Mouse (Mus musculus) cerebellum, postnatal 4 days (tissue): Measurements from ENCODE around the gene Larp6.

Experiments used
- DNase-seq, 2 experiments: peaks; one replicate each; pipeline ENCODE4 v3.0.0; 2022; ENCODE audit warnings: low spot score in 2 of 2, mixed read lengths in 1 of 2

The Larp6 gene

GRCm38 (mm10) chr9:60759436-60760007, 46.7 kb downstream of the Larp6 start:
- no peak for DNase-seq

GRCm38 (mm10) chr9:60765181-60765580, 52.4 kb downstream of the Larp6 start:
- no peak for DNase-seq

GRCm38 (mm10) chr9:60768393-60768792, 55.6 kb downstream of the Larp6 start:
- DNase-seq: no peak

- DNase-seq: no peak
Measured at GRCm38 (mm10) chr9:60769711-60770111, 56.9 kb downstream of the Larp6 start.

GRCm38 (mm10) chr9:60773713-60774112, 60.9 kb downstream of the Larp6 start:
- no peak for DNase-seq

GRCm38 (mm10) chr9:60776899-60777298, 64.1 kb downstream of the Larp6 start:
- DNase-seq: no peak

GRCm38 (mm10) chr9:60782057-60782789, 69.4 kb downstream of the Larp6 start:
- DNase-seq: no peak

GRCm38 (mm10) chr9:60785069-60785468, 72.3 kb downstream of the Larp6 start:
- DNase-seq: no peak

- DNase-seq: no peak
Measured at GRCm38 (mm10) chr9:60787517-60788110, 74.8 kb downstream of the Larp6 start.
